Mouse (Mus musculus): ENCODE results near the gene Magi2.

The Magi2 gene

GRCm38 (mm10) chr5:19932102-19932501, 705.3 kb downstream of the Magi2 start:
- no peak for DNase-seq (ENCODE audit: low spot score in 2 of 2)

GRCm38 (mm10) chr5:19933190-19933589, 706.4 kb downstream of the Magi2 start:
- no peak for DNase-seq (ENCODE audit: low spot score in 2 of 2)

GRCm38 (mm10) chr5:19951102-19951501, 724.3 kb downstream of the Magi2 start:
- no peak for DNase-seq (ENCODE audit: low spot score in 2 of 2)

GRCm38 (mm10) chr5:19964113-19964512, 737.3 kb downstream of the Magi2 start:
- DNase-seq (ENCODE audit: low spot score in 2 of 2) = no peak

GRCm38 (mm10) chr5:19972736-19973135, 745.9 kb downstream of the Magi2 start:
- DNase-seq (ENCODE audit: low spot score in 2 of 2) = no peak

- DNase-seq (ENCODE audit: low spot score in 2 of 2) = no peak
These were observed 747.0 kb downstream of the Magi2 start for GRCm38 (mm10) chr5:19973852-19974251.

GRCm38 (mm10) chr5:19981518-19981917, 754.7 kb downstream of the Magi2 start:
- DNase-seq (ENCODE audit: low spot score in 2 of 2) = no peak

GRCm38 (mm10) chr5:19982031-19982430, 755.2 kb downstream of the Magi2 start:
- no peak for DNase-seq (ENCODE audit: low spot score in 2 of 2)

GRCm38 (mm10) chr5:19999486-19999885, 772.6 kb downstream of the Magi2 start:
- DNase-seq (ENCODE audit: low spot score in 2 of 2) = no peak

- no peak for DNase-seq (ENCODE audit: low spot score in 2 of 2)
These were observed 773.1 kb downstream of the Magi2 start for GRCm38 (mm10) chr5:19999912-20000311.

GRCm38 (mm10) chr5:20006616-20007015, 779.8 kb downstream of the Magi2 start:
- DNase-seq (ENCODE audit: low spot score in 2 of 2) = no peak

GRCm38 (mm10) chr5:20007246-20007645, 780.4 kb downstream of the Magi2 start:
- DNase-seq (ENCODE audit: low spot score in 2 of 2) = no peak

- DNase-seq (ENCODE audit: low spot score in 2 of 2) = no peak
These were observed 783.4 kb downstream of the Magi2 start for GRCm38 (mm10) chr5:20010210-20010609.

GRCm38 (mm10) chr5:20018063-20018462, 791.2 kb downstream of the Magi2 start:
- no peak for DNase-seq (ENCODE audit: low spot score in 2 of 2)

GRCm38 (mm10) chr5:20046649-20047048, 819.8 kb downstream of the Magi2 start:
- no peak for DNase-seq (ENCODE audit: low spot score in 2 of 2)

GRCm38 (mm10) chr5:20048386-20048785, 821.5 kb downstream of the Magi2 start:
- no peak for DNase-seq (ENCODE audit: low spot score in 2 of 2)

GRCm38 (mm10) chr5:20050284-20050683, 823.4 kb downstream of the Magi2 start:
- DNase-seq (ENCODE audit: low spot score in 2 of 2) = no peak

- DNase-seq (ENCODE audit: low spot score in 2 of 2) = no peak
These were observed 828.2 kb downstream of the Magi2 start for GRCm38 (mm10) chr5:20055000-20055399.

- DNase-seq (ENCODE audit: low spot score in 2 of 2) = no peak
These were observed 829.4 kb downstream of the Magi2 start for GRCm38 (mm10) chr5:20056074-20056842.

- no peak for DNase-seq (ENCODE audit: low spot score in 2 of 2)
These were observed 830.0 kb downstream of the Magi2 start for GRCm38 (mm10) chr5:20056856-20057255.

GRCm38 (mm10) chr5:20062011-20062410, 835.2 kb downstream of the Magi2 start:
- no peak for DNase-seq (ENCODE audit: low spot score in 2 of 2)

GRCm38 (mm10) chr5:20065081-20065480, 838.2 kb downstream of the Magi2 start:
- no peak for DNase-seq (ENCODE audit: low spot score in 2 of 2)

GRCm38 (mm10) chr5:20068496-20068895, 841.7 kb downstream of the Magi2 start:
- DNase-seq (ENCODE audit: low spot score in 2 of 2) = no peak

Measured in spleen, postnatal 10 days (tissue).